Mouse (Mus musculus) kidney, adult 2 months (tissue): Measurements from ENCODE around the gene Wdr90.

Experiments
- CTCF ChIP-seq: fragments of 200-500 bp; conservative IDR thresholded peaks from 2 replicates; pipeline ENCODE4 v1.5.1; 2011; ENCODE audit warnings: low read depth, mild to moderate bottlenecking, control low read depth, low read length, moderate library complexity, mixed read lengths; ENCODE audit not compliant: insufficient read depth, insufficient read length
- POLR2A ChIP-seq: fragments of 200-500 bp; IDR thresholded peaks from one replicate; pipeline ENCODE4 v1.6.1; 2011; ENCODE audit warnings: low read depth, low read length, control low read depth

- TF ChIP-seq POLR2A (peak; percentile 78), CTCF (no peak)
These were observed 7.4 kb upstream of the Wdr90 start, which contains the start of gene Mcrip2 for GRCm38 (mm10) chr17:25868601-25869191.
